Mouse (Mus musculus): Measurements from ENCODE around the gene Rbck1.
"Not testable (repeated sequence)": the region's sequence is repeated elsewhere in the genome, so short reads cannot be mapped to it uniquely, and the experiment has no call there.

The Rbck1 gene

GRCm38 (mm10) chr2:152332101-152332825, at the start of gene Rbck1:
TSS of gene Rbck1 (minus strand) at chr2:152332653.
- DNase-seq (ENCODE audit: low spot score): peak; percentile 94

DNA sequence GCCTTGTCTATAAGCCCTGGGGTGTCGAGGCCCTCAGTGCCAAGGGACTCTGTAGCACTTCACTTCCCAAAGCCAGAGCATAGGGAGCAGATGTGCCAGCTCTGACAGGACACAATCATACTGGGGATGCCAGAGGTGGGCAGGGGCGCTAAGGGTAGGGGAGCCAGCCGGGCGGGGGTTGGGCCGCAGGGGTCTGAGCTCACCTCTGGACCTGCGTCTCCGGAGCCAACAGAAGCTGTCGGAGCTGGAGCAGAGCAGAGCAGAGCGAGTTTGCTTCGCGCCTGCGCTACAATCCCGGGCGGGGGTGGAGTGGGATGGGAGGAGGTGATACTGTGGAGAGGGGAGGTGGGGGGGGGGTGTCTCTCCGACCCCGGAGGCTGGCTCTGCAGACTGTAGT, 43.9 kb upstream of the Rbck1 start, which contains the start of gene Nrsn2:
Gene Nrsn2 (minus strand): TSS at position 294 of the 397 bp plus-strand sequence.
- DNase-seq (ENCODE audit: low spot score): no peak

- no peak for DNase-seq (ENCODE audit: low spot score)
These were observed 43.3 kb upstream of the Rbck1 start for GRCm38 (mm10) chr2:152375652-152376344.

DNA sequence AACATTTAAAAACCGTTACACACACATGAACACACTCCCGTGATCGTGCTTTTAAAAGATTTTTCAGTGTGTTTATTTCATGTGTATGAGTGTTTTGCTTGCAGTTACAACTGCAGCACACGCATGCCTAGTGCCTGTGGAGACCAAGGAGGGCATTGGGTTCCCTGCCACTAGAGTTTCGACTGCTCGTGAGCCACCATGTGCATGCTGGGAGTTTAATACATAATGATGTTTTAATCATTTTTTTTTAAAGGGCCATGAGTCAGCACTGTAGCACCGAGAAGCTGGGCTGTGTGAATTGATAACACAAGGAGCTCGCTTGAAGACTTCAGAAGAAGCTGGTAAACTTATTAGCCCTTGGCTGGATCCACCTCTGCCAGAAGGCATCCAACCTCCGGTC, 41.1 kb upstream of the Rbck1 start:
- DNase-seq (ENCODE audit: low spot score): no peak

DNA sequence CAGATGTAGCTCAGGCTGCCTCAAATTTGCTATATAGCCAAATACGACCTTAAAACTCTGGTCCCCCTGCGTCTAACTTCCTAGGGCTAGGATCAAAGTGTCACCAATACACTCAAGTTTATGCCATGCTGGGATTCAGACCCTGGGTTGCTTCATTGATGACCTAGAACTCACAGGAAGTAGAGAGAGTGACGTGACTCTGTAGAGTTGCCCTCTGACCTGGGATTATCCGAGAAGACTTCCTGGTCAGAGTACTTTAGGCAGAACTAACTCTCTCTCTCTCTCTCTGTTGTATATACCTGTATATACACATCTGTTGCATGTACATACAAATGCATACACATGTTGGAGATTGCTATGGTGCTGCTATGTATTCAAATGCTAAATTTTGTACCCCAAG, 40.2 kb upstream of the Rbck1 start:
- DNase-seq (ENCODE audit: low spot score): no peak

- DNase-seq (ENCODE audit: low spot score): no peak
These were observed 39.7 kb upstream of the Rbck1 start for GRCm38 (mm10) chr2:152372104-152372503.

DNA sequence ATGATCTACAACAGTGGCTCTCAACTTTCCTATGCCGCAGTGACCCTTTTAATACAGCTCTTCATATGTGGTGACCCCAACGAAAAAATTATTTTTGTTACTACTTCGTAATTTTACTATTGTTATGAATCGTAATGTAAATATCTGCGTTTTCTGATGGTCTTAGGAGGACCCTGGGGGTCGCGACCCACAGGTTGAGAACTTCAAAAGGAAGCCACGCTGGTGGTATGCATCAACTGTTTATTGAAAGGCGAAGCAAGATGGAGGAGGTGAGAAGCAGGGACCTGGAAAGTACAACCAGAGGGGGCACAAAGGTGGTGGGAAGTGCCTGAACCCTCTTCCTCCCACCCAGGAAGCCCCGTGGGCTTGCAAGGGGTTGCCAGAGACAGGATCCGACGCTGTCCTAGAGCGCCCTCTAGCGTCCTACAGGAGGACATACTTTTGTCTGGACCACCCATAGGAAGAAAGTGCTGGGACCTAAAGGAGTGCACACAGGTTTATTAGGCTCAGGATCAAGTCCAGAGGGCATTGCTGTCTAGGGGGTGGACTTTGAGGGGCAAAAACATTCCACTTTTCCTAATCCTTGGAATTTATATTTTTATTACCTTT, 36.2 kb upstream of the Rbck1 start:
- peak; percentile 77 for DNase-seq (ENCODE audit: low spot score)

DNA sequence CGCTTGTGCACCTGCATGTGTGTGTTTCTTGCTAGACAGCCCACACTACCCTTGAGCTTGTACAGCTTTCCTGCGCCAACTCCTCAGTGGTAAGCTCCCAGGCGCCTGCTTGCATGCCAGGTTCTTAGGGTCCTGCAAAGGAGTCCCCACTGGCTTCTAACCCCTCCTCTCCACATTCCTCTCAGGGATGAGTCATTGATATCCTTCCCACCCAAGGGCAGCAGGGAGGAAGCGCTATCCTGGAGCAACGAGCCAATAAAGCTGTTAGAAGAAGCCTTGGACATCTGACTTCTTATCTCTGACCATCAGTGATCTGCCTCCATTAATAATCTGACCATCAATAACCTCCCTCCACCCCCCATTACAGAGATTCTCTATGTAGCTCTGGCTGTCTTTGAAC, 35.5 kb upstream of the Rbck1 start:
- DNase-seq (ENCODE audit: low spot score): no peak

DNA sequence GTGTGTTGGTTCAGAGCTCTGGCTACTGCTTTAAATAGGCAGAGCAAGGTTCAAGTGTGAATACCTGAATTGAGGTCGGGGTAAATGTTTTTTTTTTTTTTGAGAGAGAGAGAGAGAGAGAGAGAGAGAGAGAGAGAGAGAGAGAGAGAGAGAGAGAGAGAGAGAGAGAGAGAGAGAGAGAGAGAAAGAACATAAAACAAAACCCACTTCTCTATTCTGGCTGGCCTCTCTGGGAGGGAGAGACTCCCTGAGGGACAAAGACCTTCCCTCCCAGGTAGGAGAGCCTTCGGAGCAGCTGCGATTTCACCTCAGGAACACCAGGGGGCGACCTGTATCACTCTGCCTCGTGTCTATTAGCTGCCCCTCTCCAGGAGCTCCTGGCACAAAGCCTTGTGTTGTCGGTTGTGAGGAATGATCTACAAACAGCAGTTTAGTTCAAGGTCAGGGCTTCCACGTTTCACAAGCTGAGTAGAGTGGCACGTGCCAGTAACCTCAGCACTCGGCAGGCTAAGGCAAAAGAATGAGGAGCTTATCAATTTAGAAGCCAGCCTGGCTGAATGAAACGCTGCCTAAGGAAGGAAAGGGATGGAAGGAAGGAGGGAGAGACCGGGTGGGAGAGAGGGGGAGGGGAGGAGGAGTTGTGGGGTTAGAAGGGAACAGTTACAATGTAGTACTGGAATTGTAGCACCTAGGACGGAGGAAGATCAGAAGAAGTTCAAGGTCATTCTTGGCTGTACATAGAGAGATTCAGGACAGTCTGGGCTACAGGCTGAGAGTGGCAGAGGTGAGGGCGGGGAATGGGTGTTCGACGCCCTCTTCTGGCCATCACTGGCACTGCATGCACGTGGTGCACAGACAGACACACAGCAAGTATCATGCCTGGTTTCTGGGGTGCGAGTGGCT, 31.0 kb upstream of the Rbck1 start:
- DNase-seq (ENCODE audit: low spot score): peak; percentile 86

GRCm38 (mm10) chr2:152361193-152361592, 28.7 kb upstream of the Rbck1 start:
- DNase-seq (ENCODE audit: low spot score): no peak

GRCm38 (mm10) chr2:152360271-152360775, 27.9 kb upstream of the Rbck1 start:
- peak; percentile 77 for DNase-seq (ENCODE audit: low spot score)

DNA sequence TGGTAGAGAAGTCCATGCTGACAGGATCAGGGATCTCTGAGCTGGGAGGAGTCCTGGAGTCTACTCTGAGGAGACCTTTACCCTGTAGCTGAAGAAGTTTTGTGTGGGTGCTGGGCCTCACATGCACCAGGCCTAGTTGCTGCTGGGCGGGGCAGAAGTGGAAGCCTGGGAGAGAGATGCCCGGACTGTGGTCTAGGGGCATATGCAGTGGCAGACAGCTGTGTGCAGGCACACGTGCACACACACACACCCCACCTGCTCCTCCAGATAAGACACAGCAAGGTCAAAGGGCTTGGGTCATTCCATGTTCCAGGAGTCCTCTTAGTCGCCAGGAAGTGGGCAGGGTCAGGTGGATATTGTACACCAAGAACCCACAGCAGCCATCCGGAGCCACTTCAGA, 27.2 kb upstream of the Rbck1 start:
- DNase-seq (ENCODE audit: low spot score): no peak

GRCm38 (mm10) chr2:152358977-152359376, 26.5 kb upstream of the Rbck1 start:
- not testable (repeated sequence) for DNase-seq (ENCODE audit: low spot score)

DNA sequence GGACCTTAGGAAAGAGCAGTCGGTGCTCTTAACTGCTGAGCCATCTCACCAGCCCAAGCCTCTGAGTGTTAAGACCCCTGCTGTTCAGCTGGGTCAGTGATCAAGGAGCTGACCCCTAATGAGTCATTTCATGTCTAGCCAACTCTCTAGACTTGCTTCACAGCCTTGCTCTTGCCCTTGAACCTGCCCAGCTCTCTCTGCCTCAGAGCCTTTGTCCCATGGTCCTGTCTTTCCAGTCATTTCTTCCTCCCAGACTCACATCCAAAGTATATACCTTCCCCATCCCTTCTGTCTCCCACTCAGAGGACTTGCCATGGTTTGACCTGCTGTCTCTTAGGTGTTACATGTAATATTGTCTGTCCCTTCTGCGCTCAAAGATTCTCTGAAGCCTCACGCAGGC, 24.8 kb upstream of the Rbck1 start:
- DNase-seq (ENCODE audit: low spot score): no peak

GRCm38 (mm10) chr2:152349842-152350540, 17.5 kb upstream of the Rbck1 start:
- peak; percentile 95 for DNase-seq (ENCODE audit: low spot score)

DNA sequence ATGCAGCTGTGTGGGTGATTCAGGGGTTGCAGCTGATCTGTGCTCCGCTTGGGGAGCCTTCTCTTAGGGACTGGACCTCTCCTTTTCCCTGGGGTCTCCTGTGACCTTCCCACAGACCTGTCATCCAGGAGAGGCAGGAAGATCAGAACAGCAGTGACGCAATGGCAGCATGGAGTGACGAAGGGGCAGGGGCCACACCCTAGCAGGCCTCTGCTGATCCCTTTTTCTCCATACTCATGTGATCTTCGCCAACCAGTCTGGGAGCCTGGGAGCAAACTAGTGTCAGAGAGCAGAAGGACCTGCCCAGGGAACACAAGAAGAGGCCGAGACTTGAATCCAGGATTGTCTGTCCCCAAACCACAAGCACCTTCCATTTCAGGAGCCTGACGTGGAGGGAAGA, 16.8 kb upstream of the Rbck1 start:
- no peak for DNase-seq (ENCODE audit: low spot score)

DNA sequence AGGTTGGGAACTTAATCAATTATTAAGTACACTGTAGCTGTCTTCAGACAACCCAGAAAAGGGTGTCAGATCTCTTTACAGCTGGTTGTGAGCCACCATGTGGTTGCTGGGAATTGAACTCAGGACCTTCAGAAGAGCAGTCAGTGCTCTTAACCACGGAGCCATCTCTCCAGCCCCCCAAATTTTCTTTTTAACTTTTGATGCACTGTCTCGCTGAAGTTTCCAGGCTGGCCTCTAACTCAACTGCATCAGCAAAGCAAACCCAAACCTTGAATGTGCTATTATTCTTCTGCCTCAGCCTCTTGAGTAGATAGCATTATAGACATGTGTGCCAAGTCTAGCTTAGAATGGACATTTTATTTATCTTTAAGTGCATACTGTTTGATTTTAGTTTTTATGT, 15.3 kb upstream of the Rbck1 start:
- DNase-seq (ENCODE audit: low spot score): no peak

- peak; percentile 58 for DNase-seq (ENCODE audit: low spot score)
These were observed 14.5 kb upstream of the Rbck1 start for GRCm38 (mm10) chr2:152346776-152347465.

DNA sequence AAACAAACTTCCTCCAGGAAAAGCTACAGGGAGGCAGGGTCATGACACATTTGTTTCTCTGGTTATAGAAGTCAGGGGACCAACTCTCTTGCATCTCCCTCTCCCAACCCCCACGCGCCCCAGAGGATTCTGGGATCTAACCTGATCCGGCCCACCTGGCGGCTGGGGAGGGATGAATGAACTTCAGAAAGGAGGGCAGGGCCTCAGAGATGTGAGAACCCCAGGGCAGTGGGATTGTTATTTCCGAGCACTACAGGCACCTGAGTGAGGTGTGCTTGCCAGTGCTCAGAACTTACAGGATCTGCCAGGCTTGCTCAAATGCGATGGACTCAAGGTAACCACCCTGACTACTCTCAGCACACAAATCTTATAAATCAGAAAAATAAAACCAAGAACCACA, 12.9 kb upstream of the Rbck1 start:
- no peak for DNase-seq (ENCODE audit: low spot score)

DNA sequence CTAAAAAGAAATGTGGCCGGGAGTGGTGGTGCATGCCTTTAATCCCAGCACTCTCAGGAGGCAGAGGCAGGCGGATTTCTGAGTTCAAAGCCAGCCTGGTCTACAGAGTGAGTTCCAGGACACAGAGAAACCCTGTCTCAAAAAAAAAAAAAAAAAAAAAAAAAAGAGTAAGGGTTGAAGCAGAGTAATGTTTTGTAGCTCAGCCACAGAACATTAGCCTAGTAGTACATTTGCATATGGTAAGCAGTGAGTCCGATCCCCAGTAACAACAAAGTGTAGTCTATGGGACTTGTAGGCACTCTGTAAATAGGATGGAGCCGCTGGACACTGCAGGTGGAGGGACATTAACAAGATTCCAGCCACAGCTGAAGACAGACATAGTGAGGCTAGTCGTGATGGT, 12.5 kb upstream of the Rbck1 start:
- no peak for DNase-seq (ENCODE audit: low spot score)

- peak; percentile 63 for DNase-seq (ENCODE audit: low spot score)
These were observed 11.9 kb upstream of the Rbck1 start for GRCm38 (mm10) chr2:152344361-152344760.

Measured in MN1 (cell line).